Mouse (Mus musculus): ENCODE measurements around the gene Meltf. TPM values are rescaled to one million over a fixed set of nuclear protein-coding genes. Genes with fewer than 3 reads are reported as not detected.

Gene Meltf
- polyA plus RNA-seq, 1 experiment from 2014 or later: 0.40 TPM

GRCm38 (mm10) chr16:31926091-31926490, 47.5 kb downstream of the Meltf start:
- no peaks in the 10 kb centered on the region; the same call in 1 of the 2 replicates for H3K27me3 ChIP-seq
- no peaks in the 10 kb centered on the region for H3K9me3 ChIP-seq (replicated peaks)
- H3K4me3 ChIP-seq: no peak overlapping the region
- H3K36me3 ChIP-seq: no peaks in the 10 kb centered on the region
- no peaks in the 10 kb centered on the region for H3K4me1 ChIP-seq
- no peak overlapping the region for H3K4me2 ChIP-seq (replicated peaks)
- no peak overlapping the region for H3K9ac ChIP-seq
- no peak for ATAC-seq (ENCODE audit: low FRiP score)
- H3K27ac ChIP-seq: no peak overlapping the region
- WGBS: 81% methylated on average over 6 of the region's 6 CpGs

GRCm38 (mm10) chr16:31926547-31927182, 48.1 kb downstream of the Meltf start:
- Histone ChIP-seq H3K4me3 (no peak overlapping the region), H3K36me3 (no peaks in the 10 kb centered on the region), H3K27ac (no peak overlapping the region), H3K9me3 (replicated peaks) (no peaks in the 10 kb centered on the region), H3K27me3 (peaks cover 3% of the 10 kb centered on the region; the same call in 1 of the 2 replicates), H3K4me1 (peaks cover 2% of the 10 kb centered on the region; the same call in 1 of the 2 replicates), H3K4me2 (replicated peaks) (no peak overlapping the region), H3K9ac (no peak overlapping the region)
- no peak for ATAC-seq (ENCODE audit: low FRiP score)
- WGBS: 83% methylated on average over 13 of the region's 13 CpGs

GRCm38 (mm10) chr16:31927412-31927811, 48.8 kb downstream of the Meltf start:
- H3K4me1 ChIP-seq: peaks cover 8% of the 10 kb centered on the region
- no peak overlapping the region for H3K27ac ChIP-seq
- no peak overlapping the region for H3K4me2 ChIP-seq (replicated peaks)
- H3K36me3 ChIP-seq: no peaks in the 10 kb centered on the region
- WGBS: 81% methylated on average over 5 of the region's 5 CpGs
- no peak overlapping the region for H3K4me3 ChIP-seq
- ATAC-seq (ENCODE audit: low FRiP score): no peak
- peaks cover 3% of the 10 kb centered on the region; the same call in 1 of the 2 replicates for H3K27me3 ChIP-seq
- H3K9ac ChIP-seq: no peak overlapping the region
- no peaks in the 10 kb centered on the region for H3K9me3 ChIP-seq (replicated peaks)

GRCm38 (mm10) chr16:31931330-31931729, 52.7 kb downstream of the Meltf start:
- Histone ChIP-seq H3K9me3 (replicated peaks) (no peaks in the 10 kb centered on the region), H3K4me2 (replicated peaks) (0 out of 2 replicates have a peak overlapping the region, but pooled peaks have one; percentile 6), H3K4me3 (no peak overlapping the region), H3K27ac (no peak overlapping the region), H3K27me3 (peaks cover 28% of the 10 kb centered on the region), H3K36me3 (no peaks in the 10 kb centered on the region), H3K4me1 (peaks cover 33% of the 10 kb centered on the region), H3K9ac (no peak overlapping the region)
- 50% methylated on average over 17 of the region's 17 CpGs for WGBS
- no peak for ATAC-seq (ENCODE audit: low FRiP score)

GRCm38 (mm10) chr16:31932255-31932654, 53.6 kb downstream of the Meltf start:
- Histone ChIP-seq H3K4me2 (replicated peaks) (peak overlapping the region; percentile 78; the same call in 1 of the 2 replicates), H3K9ac (no peak overlapping the region), H3K27me3 (peaks cover 35% of the 10 kb centered on the region), H3K27ac (peak overlapping the region; percentile 92), H3K9me3 (replicated peaks) (no peaks in the 10 kb centered on the region), H3K4me1 (peaks cover 33% of the 10 kb centered on the region), H3K4me3 (no peak overlapping the region), H3K36me3 (no peaks in the 10 kb centered on the region)
- 32% methylated on average over 5 of the region's 5 CpGs for WGBS
- peak; percentile 12; the same call in 1 of the 2 replicates for ATAC-seq (ENCODE audit: low FRiP score)

- H3K9ac ChIP-seq: peak overlapping the region; percentile 58
- H3K27me3 ChIP-seq: peaks cover 35% of the 10 kb centered on the region
- WGBS: under 1% methylated on average over 50 of the region's 50 CpGs
- peak overlapping the region; percentile 78 for H3K4me2 ChIP-seq (replicated peaks)
- peak; percentile 95 for ATAC-seq (ENCODE audit: low FRiP score)
- H3K9me3 ChIP-seq (replicated peaks): no peaks in the 10 kb centered on the region
- H3K36me3 ChIP-seq: no peaks in the 10 kb centered on the region
- peak overlapping the region; percentile 45 for H3K4me3 ChIP-seq
- peaks cover 33% of the 10 kb centered on the region for H3K4me1 ChIP-seq
- peak overlapping the region; percentile 92 for H3K27ac ChIP-seq
These were observed 54.5 kb downstream of the Meltf start for GRCm38 (mm10) chr16:31932840-31933697.

- 5% methylated on average over 42 of the region's 42 CpGs for WGBS
- Histone ChIP-seq H3K4me1 (peaks cover 33% of the 10 kb centered on the region), H3K27ac (peak within 1 kb of the TSS; percentile 92), H3K36me3 (no peaks in the 10 kb centered on the region), H3K9me3 (replicated peaks) (no peaks in the 10 kb centered on the region), H3K4me2 (replicated peaks) (peak within 1 kb of the TSS; percentile 78), H3K4me3 (peak within 1 kb of the TSS; percentile 45), H3K27me3 (peaks cover 35% of the 10 kb centered on the region), H3K9ac (peak within 1 kb of the TSS; percentile 58)
- peak; percentile 33 for ATAC-seq (ENCODE audit: low FRiP score)
These were observed 55.3 kb downstream of the Meltf start, which contains the start of gene Pigz for GRCm38 (mm10) chr16:31933751-31934549. TSS of gene Pigz (plus strand) at chr16:31933851.

GRCm38 (mm10) chr16:31934550-31935010, 56.0 kb downstream of the Meltf start:
- Histone ChIP-seq H3K4me2 (replicated peaks) (peak overlapping the region; percentile 78), H3K36me3 (no peaks in the 10 kb centered on the region), H3K27ac (peak overlapping the region; percentile 92), H3K4me1 (peaks cover 33% of the 10 kb centered on the region), H3K9me3 (replicated peaks) (no peaks in the 10 kb centered on the region), H3K27me3 (peaks cover 35% of the 10 kb centered on the region), H3K9ac (peak overlapping the region; percentile 58), H3K4me3 (peak overlapping the region; percentile 45)
- no peak for ATAC-seq (ENCODE audit: low FRiP score)
- WGBS: 13% methylated on average over 13 of the region's 13 CpGs

- ATAC-seq (ENCODE audit: low FRiP score): no peak
These were observed 56.7 kb downstream of the Meltf start for GRCm38 (mm10) chr16:31935091-31935979.

GRCm38 (mm10) chr16:31936568-31936967, 58.0 kb downstream of the Meltf start:
- no peak overlapping the region for H3K4me3 ChIP-seq
- peaks cover 33% of the 10 kb centered on the region for H3K27me3 ChIP-seq
- no peak overlapping the region for H3K9ac ChIP-seq
- no peaks in the 10 kb centered on the region for H3K36me3 ChIP-seq
- 88% methylated on average over 4 of the region's 4 CpGs for WGBS
- no peak overlapping the region for H3K27ac ChIP-seq
- no peak overlapping the region for H3K4me2 ChIP-seq (replicated peaks)
- ATAC-seq (ENCODE audit: low FRiP score): no peak
- peaks cover 31% of the 10 kb centered on the region for H3K4me1 ChIP-seq
- no peaks in the 10 kb centered on the region for H3K9me3 ChIP-seq (replicated peaks)

More at GRCm38 (mm10) chr16:31935091-31935979, 56.7 kb downstream of the Meltf start:
- peak overlapping the region; percentile 30 for H3K4me3 ChIP-seq
- 3% methylated on average over 36 of the region's 36 CpGs for WGBS
- H3K27ac ChIP-seq: peak overlapping the region; percentile 92
- no peaks in the 10 kb centered on the region for H3K9me3 ChIP-seq (replicated peaks)
- peak overlapping the region; percentile 78 for H3K4me2 ChIP-seq (replicated peaks)
- no peaks in the 10 kb centered on the region for H3K36me3 ChIP-seq
- H3K27me3 ChIP-seq: peaks cover 35% of the 10 kb centered on the region
- H3K4me1 ChIP-seq: peaks cover 33% of the 10 kb centered on the region
- H3K9ac ChIP-seq: peak overlapping the region; percentile 58

- Histone ChIP-seq H3K9me3 (replicated peaks) (no peaks in the 10 kb centered on the region), H3K36me3 (no peaks in the 10 kb centered on the region), H3K4me2 (replicated peaks) (no peak overlapping the region), H3K27me3 (peaks cover 28% of the 10 kb centered on the region), H3K27ac (no peak overlapping the region), H3K9ac (no peak overlapping the region), H3K4me3 (no peak overlapping the region), H3K4me1 (peaks cover 20% of the 10 kb centered on the region)
- 75% methylated on average over 6 of the region's 6 CpGs for WGBS
- no peak for ATAC-seq (ENCODE audit: low FRiP score)
These were observed 60.2 kb downstream of the Meltf start for GRCm38 (mm10) chr16:31938856-31939255.

All from hindbrain, embryonic 12.5 days (tissue).